Mouse (Mus musculus) small intestine, adult 10 weeks (tissue): ENCODE measurements around the gene Iars2. TPM values are rescaled to one million over a fixed set of nuclear protein-coding genes. Genes with fewer than 3 reads are reported as not detected.

Experiments used
- polyA plus RNA-seq: library from polyadenylated mRNA; stranded (reverse); fragments of 350-450 nt; fragmentation: Illumina TruSeq; extraction: RNeasy Lipid Tissue Mini Kit (QIAGEN cat#74804); gene quantifications from one replicate; pipeline ENCODE4 v1.2.3, GENCODE M21; 2014; ENCODE audit warnings: low replicate concordance

Gene Iars2
- polyA plus RNA-seq: 13.6 TPM

DNA sequence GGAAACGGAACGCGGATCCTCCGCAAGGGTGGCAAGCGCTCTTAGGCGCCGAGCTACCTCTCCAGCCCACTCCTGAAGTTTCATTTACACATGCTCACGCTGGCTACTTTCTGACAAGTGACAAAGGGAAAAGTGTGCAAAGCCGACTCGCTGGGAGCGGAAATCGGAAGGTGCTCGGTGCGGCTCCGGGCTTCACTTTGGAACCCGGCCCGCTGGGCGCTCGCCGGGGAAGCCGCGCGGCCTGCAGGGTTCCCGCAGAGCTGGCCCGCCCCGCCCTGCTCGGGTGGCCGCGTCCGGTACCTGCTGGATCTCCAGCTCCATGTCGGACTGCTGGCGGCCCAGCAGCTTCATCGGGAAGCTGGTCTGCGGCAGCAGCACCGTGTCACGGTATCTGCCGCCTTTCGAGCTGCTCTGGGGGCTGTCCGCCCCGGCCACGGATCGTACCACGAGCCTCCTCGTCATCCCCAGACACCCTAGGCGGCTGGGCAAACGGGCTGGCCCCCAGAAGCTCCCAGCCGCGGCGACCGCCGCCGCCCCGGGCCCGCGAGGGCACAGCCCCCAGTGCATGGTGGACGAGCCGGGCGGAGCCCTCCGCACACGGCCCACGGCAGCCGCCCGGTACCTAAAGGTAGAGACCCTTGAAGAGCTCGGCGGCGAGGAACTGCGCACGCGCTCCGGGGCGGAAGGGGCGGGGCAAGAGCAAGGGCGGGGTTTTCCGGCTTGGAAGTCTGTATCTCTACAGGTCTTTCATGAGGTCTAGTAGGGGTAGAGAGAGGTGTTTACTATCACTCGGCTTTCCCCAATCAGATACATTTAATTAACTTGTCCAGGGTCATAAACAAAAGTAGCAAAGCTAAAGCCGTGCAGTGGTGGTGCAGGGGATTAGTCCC, at the start of gene Iars2:
Gene Iars2 (minus strand): TSS at position 676 of the 890 bp plus-strand sequence.

DNA sequence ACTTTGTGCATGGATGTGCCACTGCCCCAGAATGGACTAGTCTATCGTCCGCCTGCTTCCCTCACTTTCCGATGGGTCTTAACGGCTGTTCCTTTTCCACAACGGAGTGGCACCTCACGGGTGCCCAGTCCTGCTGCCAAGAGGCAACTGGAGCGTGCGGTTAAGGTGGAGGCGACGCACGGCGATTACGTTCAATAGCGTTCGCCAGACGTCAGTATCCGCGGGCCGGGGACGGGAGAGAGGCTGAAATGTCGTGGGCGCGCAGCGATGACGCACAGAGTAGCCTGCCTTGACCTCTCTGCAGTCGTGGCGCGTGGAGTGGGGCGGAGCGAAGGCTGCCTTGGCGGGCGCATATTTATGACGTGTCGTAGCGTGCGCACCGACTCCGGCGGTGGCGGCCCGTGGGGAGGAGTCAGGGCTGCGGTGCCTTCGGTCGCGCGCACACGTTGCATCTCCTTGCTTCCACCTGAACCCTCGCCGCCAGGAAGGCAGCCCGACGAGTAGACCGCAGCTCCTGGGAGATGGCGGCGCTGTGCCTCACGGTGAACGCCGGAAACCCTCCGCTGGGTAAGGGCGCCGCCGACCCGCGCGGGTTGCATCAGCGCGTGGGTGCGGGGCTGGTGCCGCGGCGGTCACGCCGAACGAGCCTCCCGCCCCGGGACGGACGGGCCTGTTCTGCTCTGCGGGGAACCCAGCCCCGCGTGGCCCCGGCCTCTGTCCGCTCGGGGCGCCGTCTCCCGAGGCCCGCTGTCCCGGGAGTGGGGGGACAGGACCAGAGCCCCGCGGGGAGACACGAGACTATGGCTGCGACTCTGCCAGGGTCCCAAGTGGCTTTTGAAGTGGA, 33.7 kb upstream of the Iars2 start, which contains the start of gene Eprs:
Gene Eprs (plus strand): TSS at position 368 of the 844 bp plus-strand sequence.

DNA sequence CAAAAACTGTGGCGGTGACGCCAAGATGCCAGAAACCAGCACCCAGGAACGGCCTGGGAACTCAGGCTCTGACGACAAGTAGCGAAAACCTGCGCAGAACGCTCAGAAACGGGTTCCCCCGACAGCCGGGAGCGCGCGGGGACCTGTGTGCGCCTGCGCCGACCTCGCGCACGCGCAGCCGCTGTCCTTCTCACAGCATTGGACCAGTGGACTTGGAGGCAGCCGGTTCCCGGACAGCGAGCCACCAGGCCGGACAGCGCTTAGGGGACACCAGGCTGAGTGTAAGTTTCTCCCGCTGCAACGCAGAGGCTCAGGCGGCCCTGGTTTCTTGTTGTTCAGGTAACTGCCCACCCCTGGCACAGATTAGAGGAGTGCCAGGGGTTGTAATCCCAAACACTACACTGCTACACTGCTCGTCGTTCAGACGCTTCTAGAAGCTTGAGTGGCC, 2.8 kb upstream of the Iars2 start, which contains the start of gene Bpnt1:
Gene Bpnt1 (plus strand): TSS at position 167 of the 448 bp plus-strand sequence.

Other genes starting within 250 kb of the Iars2 start
- gene Rab3gap2, start 125.3 kb downstream of the Iars2 start, polyA plus RNA-seq: 21.1 TPM
- gene Bpnt1, start 2.8 kb upstream of the Iars2 start, polyA plus RNA-seq: 1,107 TPM
- gene Eprs, start 33.6 kb upstream of the Iars2 start, polyA plus RNA-seq: 28.6 TPM
- gene Slc30a10, start 125.5 kb upstream of the Iars2 start, polyA plus RNA-seq: 72.4 TPM